Mouse (Mus musculus): ENCODE measurements around the gene Syt1. TPM values are rescaled to one million over a fixed set of nuclear protein-coding genes. Genes with fewer than 3 reads are reported as not detected.

Gene Syt1
- polyA plus RNA-seq, 1 experiment from 2014 or later: 34.1 TPM

- no peaks in the 10 kb centered on the region for H3K36me3 ChIP-seq
- H3K9me3 ChIP-seq: no peaks in the 10 kb centered on the region
- ATAC-seq (ENCODE audit: low FRiP score, low read depth): no peak
- no peaks in the 10 kb centered on the region for H3K27me3 ChIP-seq
- H3K9ac ChIP-seq (replicated peaks): no peak overlapping the region
- no peak overlapping the region for H3K27ac ChIP-seq (replicated peaks)
- no peak overlapping the region for H3K4me3 ChIP-seq
- WGBS: 92% methylated on average over 3 of the region's 3 CpGs
- no peaks in the 10 kb centered on the region for H3K4me1 ChIP-seq
- no peak overlapping the region for H3K4me2 ChIP-seq (replicated peaks)
These were observed 421.9 kb downstream of the Syt1 start for GRCm38 (mm10) chr10:108588924-108589323.

DNA sequence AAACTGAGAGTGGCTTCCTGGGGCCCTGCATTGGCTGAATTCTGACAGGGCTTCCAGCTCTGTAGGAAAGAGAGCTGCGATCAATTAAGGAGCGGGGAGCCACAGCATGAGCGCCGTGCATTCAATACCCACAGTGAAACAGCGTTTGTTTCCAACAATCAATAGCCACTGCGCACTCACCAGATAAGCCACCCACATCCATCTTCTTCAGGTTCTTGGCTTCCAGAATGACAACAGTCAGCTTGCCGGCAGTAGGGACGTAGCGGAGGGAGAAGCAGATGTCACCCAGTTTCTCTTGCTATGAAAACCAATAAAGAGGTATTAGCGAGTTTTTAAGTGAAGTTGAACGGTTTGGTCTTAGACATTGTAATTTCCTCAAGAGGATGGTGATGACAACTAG lies 427.1 kb downstream of the Syt1 start:
- 25% methylated on average over 11 of the region's 11 CpGs for WGBS
- no peaks in the 10 kb centered on the region for H3K36me3 ChIP-seq
- no peak overlapping the region for H3K9ac ChIP-seq (replicated peaks)
- H3K27me3 ChIP-seq: no peaks in the 10 kb centered on the region
- ATAC-seq (ENCODE audit: low FRiP score, low read depth): no peak
- H3K4me1 ChIP-seq: peaks cover 15% of the 10 kb centered on the region
- peak overlapping the region; percentile 15; the same call in 1 of the 2 replicates for H3K4me2 ChIP-seq (replicated peaks)
- H3K27ac ChIP-seq (replicated peaks): no peak overlapping the region
- H3K9me3 ChIP-seq: no peaks in the 10 kb centered on the region
- no peak overlapping the region for H3K4me3 ChIP-seq

DNA sequence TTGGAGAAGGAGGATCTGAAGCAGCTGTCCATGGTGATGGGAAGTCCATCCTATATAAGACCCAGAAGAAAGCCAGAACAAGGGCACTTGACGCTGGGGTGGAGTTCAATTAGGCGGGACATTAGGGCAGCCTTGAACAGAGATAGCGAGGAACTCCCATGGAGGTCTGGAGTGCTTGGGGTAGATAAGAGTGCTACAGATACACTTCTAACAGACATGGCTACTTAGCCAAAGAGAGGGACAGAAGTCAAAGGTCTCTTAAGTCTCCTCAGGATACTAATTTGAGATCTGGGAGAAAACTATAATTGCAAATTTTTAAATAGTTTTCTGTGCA lies 428.4 kb downstream of the Syt1 start:
- H3K4me2 ChIP-seq (replicated peaks): no peak overlapping the region
- ATAC-seq (ENCODE audit: low FRiP score, low read depth): no peak
- no peaks in the 10 kb centered on the region for H3K9me3 ChIP-seq
- no peak overlapping the region for H3K27ac ChIP-seq (replicated peaks)
- 92% methylated on average over 3 of the region's 3 CpGs for WGBS
- no peaks in the 10 kb centered on the region for H3K27me3 ChIP-seq
- peaks cover 15% of the 10 kb centered on the region for H3K4me1 ChIP-seq
- no peak overlapping the region for H3K4me3 ChIP-seq
- no peaks in the 10 kb centered on the region for H3K36me3 ChIP-seq
- no peak overlapping the region for H3K9ac ChIP-seq (replicated peaks)

DNA sequence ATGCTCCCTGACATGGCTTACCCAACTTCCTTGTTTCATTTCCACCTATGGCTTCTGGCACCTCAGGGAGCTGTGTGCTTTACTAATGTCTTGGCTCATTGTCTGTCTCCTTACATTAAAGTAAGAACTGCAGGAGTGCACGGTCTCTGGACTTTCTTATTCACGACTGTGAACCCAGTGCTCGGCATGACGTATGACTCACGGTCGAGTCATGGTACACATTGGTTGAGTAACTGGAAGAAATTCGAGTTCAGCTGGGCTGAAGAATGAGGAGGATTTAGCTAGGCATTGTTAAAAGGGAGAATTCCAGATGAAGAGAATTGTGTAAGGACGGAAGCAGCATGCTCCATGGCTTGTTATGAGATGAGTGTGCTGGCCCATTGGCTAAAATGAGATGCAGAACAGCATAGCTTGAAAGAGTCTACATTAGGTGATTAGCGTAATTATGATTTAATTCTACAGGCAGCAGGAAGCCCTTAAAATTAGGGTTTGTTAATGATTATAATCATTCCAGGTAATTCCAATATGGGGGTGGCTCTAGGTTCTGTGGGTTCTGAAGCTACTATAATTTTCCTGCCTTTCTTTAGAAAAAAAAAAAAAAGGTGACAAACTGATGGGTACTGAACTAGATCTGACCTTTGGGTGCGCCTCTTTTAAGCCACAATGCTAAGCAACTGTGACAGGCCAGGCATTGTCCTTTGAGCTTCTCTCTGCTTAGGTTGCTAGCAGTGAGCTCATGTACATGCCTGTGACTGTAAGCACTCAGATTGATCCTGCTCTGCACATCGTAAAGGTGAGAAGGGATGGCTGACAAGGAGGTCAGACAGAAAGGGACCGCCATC lies 429.0 kb downstream of the Syt1 start:
- H3K27me3 ChIP-seq: no peaks in the 10 kb centered on the region
- no peaks in the 10 kb centered on the region for H3K9me3 ChIP-seq
- H3K36me3 ChIP-seq: no peaks in the 10 kb centered on the region
- no peak overlapping the region for H3K9ac ChIP-seq (replicated peaks)
- no peak overlapping the region for H3K4me2 ChIP-seq (replicated peaks)
- H3K4me1 ChIP-seq: peaks cover 15% of the 10 kb centered on the region
- no peak overlapping the region for H3K27ac ChIP-seq (replicated peaks)
- H3K4me3 ChIP-seq: no peak overlapping the region
- peak; percentile 14; the same call in 1 of the 2 replicates for ATAC-seq (ENCODE audit: low FRiP score, low read depth)
- 77% methylated on average over 12 of the region's 12 CpGs for WGBS

- WGBS: 54% methylated on average over 9 of the region's 9 CpGs
- Histone ChIP-seq H3K9me3 (no peaks in the 10 kb centered on the region), H3K4me1 (peaks cover 15% of the 10 kb centered on the region), H3K4me2 (replicated peaks) (0 out of 2 replicates have a peak overlapping the region, but pooled peaks have one; percentile 3), H3K27me3 (no peaks in the 10 kb centered on the region), H3K9ac (replicated peaks) (no peak overlapping the region), H3K27ac (replicated peaks) (no peak overlapping the region), H3K4me3 (no peak overlapping the region), H3K36me3 (no peaks in the 10 kb centered on the region)
- ATAC-seq (ENCODE audit: low FRiP score, low read depth): peak; percentile 39; the same call in 1 of the 2 replicates
These were observed 429.9 kb downstream of the Syt1 start for GRCm38 (mm10) chr10:108580786-108581420.

DNA sequence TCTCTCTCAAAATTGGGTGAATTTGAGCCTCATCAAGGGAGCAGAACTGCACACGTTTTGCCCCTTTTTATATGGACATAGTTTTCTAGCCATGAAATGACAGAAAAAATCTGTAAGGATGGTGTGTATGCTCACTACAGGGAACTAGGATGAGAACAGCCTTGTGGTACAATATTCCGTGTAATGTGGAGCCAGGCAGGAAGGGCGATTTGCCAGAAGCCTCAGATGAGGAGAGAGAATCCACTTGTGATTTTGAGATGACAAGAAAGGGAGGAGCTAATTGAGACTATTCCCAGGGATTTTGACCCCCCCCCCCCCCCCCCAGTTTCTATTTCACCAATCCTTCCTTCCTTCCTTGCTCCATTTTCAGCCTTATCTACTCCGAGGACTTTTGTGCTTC lies 431.4 kb downstream of the Syt1 start:
- no peaks in the 10 kb centered on the region for H3K36me3 ChIP-seq
- no peaks in the 10 kb centered on the region for H3K27me3 ChIP-seq
- no peaks in the 10 kb centered on the region for H3K9me3 ChIP-seq
- peaks cover 15% of the 10 kb centered on the region for H3K4me1 ChIP-seq
- H3K27ac ChIP-seq (replicated peaks): no peak overlapping the region
- no peak overlapping the region for H3K4me3 ChIP-seq
- H3K9ac ChIP-seq (replicated peaks): no peak overlapping the region
- no peak overlapping the region for H3K4me2 ChIP-seq (replicated peaks)
- no peak for ATAC-seq (ENCODE audit: low FRiP score, low read depth)
- WGBS: 88% methylated on average over 4 of the region's 4 CpGs

- no peak for ATAC-seq (ENCODE audit: low FRiP score, low read depth)
- Histone ChIP-seq H3K27ac (replicated peaks) (no peak overlapping the region), H3K4me3 (no peak overlapping the region), H3K36me3 (no peaks in the 10 kb centered on the region), H3K27me3 (no peaks in the 10 kb centered on the region), H3K9me3 (no peaks in the 10 kb centered on the region), H3K4me2 (replicated peaks) (no peak overlapping the region), H3K9ac (replicated peaks) (no peak overlapping the region), H3K4me1 (peaks cover 10% of the 10 kb centered on the region)
These were observed 433.2 kb downstream of the Syt1 start for GRCm38 (mm10) chr10:108577611-108578010.

GRCm38 (mm10) chr10:108572764-108573163 lies 438.0 kb downstream of the Syt1 start:
- Histone ChIP-seq H3K4me1 (peaks cover 9% of the 10 kb centered on the region), H3K36me3 (no peaks in the 10 kb centered on the region), H3K27ac (replicated peaks) (no peak overlapping the region), H3K4me3 (no peak overlapping the region), H3K9me3 (no peaks in the 10 kb centered on the region), H3K4me2 (replicated peaks) (no peak overlapping the region), H3K9ac (replicated peaks) (no peak overlapping the region), H3K27me3 (no peaks in the 10 kb centered on the region)
- 78% methylated on average over 4 of the region's 4 CpGs for WGBS
- no peak for ATAC-seq (ENCODE audit: low FRiP score, low read depth)

DNA sequence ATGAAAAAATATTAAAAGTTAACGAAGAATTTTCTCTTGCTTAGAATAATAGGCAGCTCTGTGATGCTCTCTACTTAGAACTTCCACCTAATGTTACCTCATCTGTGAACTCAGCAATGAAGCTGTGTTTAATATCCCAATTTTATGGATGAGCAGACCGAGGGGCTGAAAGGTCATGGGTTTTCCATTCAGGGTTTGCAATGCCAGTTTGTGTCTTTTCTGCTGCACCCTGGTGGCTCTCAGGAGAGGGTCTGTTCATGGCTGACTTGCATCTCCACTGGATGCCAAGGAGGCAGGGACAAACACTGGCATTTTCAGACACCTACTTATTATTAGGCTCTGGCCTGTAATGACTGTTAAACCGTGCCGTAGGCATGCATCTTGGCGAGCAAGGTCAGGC lies 439.7 kb downstream of the Syt1 start:
- Histone ChIP-seq H3K36me3 (no peaks in the 10 kb centered on the region), H3K4me1 (peaks cover 9% of the 10 kb centered on the region), H3K27me3 (no peaks in the 10 kb centered on the region), H3K4me2 (replicated peaks) (no peak overlapping the region), H3K9ac (replicated peaks) (no peak overlapping the region), H3K9me3 (no peaks in the 10 kb centered on the region), H3K27ac (replicated peaks) (no peak overlapping the region), H3K4me3 (no peak overlapping the region)
- WGBS: 64% methylated on average over 5 of the region's 5 CpGs
- no peak for ATAC-seq (ENCODE audit: low FRiP score, low read depth)

DNA sequence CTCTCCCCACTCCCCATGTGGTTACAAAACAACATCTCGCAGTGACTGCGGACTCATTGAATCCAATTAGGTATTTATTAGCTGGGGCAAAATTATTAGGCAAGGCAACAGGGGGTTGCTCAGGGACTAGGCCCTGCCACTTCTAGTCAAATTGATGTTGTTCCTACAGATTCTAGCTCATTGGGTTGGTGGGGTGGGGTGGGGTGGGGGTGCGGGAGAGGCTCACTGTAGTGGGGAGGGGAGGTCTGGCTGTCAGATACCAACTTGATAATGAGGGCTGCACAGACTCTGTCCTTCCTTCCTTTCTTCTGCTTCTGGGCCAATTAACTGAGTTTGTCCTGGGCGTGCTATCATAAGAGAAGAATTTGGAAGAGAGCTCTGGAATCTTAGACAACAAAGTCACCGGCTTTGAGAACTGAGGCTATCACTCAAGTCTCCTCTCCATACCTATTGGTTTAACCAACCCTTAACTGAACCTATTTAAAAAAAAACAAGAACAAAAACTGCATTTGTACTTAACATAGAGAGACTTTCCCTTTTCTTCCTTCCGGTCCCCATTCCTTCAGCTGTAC lies 441.1 kb downstream of the Syt1 start:
- no peaks in the 10 kb centered on the region for H3K27me3 ChIP-seq
- H3K4me1 ChIP-seq: peaks cover 9% of the 10 kb centered on the region
- WGBS: 80% methylated on average over 6 of the region's 6 CpGs
- ATAC-seq (ENCODE audit: low FRiP score, low read depth): no peak
- no peak overlapping the region for H3K9ac ChIP-seq (replicated peaks)
- no peak overlapping the region for H3K4me3 ChIP-seq
- H3K9me3 ChIP-seq: no peaks in the 10 kb centered on the region
- H3K27ac ChIP-seq (replicated peaks): no peak overlapping the region
- no peaks in the 10 kb centered on the region for H3K36me3 ChIP-seq
- no peak overlapping the region for H3K4me2 ChIP-seq (replicated peaks)

GRCm38 (mm10) chr10:108568925-108569324 lies 441.9 kb downstream of the Syt1 start:
- no peak overlapping the region for H3K27ac ChIP-seq (replicated peaks)
- peaks cover 9% of the 10 kb centered on the region for H3K4me1 ChIP-seq
- no peaks in the 10 kb centered on the region for H3K27me3 ChIP-seq
- no peaks in the 10 kb centered on the region for H3K9me3 ChIP-seq
- no peak overlapping the region for H3K4me3 ChIP-seq
- no peak for ATAC-seq (ENCODE audit: low FRiP score, low read depth)
- WGBS: 68% methylated on average over 6 of the region's 6 CpGs
- no peak overlapping the region for H3K4me2 ChIP-seq (replicated peaks)
- H3K9ac ChIP-seq (replicated peaks): no peak overlapping the region
- no peaks in the 10 kb centered on the region for H3K36me3 ChIP-seq

GRCm38 (mm10) chr10:108568136-108568535 lies 442.6 kb downstream of the Syt1 start:
- no peak overlapping the region for H3K9ac ChIP-seq (replicated peaks)
- no peaks in the 10 kb centered on the region for H3K27me3 ChIP-seq
- no peaks in the 10 kb centered on the region for H3K9me3 ChIP-seq
- no peak overlapping the region for H3K4me2 ChIP-seq (replicated peaks)
- no peaks in the 10 kb centered on the region for H3K36me3 ChIP-seq
- H3K4me3 ChIP-seq: no peak overlapping the region
- no peak for ATAC-seq (ENCODE audit: low FRiP score, low read depth)
- no peak overlapping the region for H3K27ac ChIP-seq (replicated peaks)
- H3K4me1 ChIP-seq: peaks cover 9% of the 10 kb centered on the region
- 18% methylated on average over 8 of the region's 8 CpGs for WGBS

Data from midbrain, embryonic 12.5 days (tissue).